Mouse (Mus musculus) MEL (cell line): Measurements from ENCODE around the gene Fkbp14. TPM values are rescaled to one million over a fixed set of nuclear protein-coding genes. Genes with fewer than 3 reads are reported as not detected.
A peak's percentile ranks its signal among the peaks of the same experiment; 100 is the strongest.

ENCODE experiments used
- DNase-seq: peaks from one replicate; pipeline ENCODE4 v3.0.0; 2011; ENCODE audit warnings: low read depth, low spot score
- H3K27ac ChIP-seq: 2 replicates; pipeline ENCODE4 v1.5.1; 2012; ENCODE audit warnings: low read depth, mild to moderate bottlenecking, control low read depth, low read length, moderate library complexity; ENCODE audit not compliant: control insufficient read depth
- H3K27me3 ChIP-seq, 2 experiments: fragments of 150-350 bp in 1 of 2; sonication (generic) in 1 of 2; 2 replicates each; pipeline ENCODE4 v1.6.1; 2012; ENCODE audit warnings: low read length in 2 of 2, mild to moderate bottlenecking in 2 of 2, improper control_type of control experiment in 1 of 2, moderate library complexity in 1 of 2; ENCODE audit not compliant: insufficient read depth in 2 of 2, control insufficient read depth in 1 of 2
- H3K36me3 ChIP-seq, 2 experiments: 2 replicates each; pipeline ENCODE4 v1.6.1; 2012 to 2014; ENCODE audit warnings: low read length in 2 of 2, improper control_type of control experiment in 1 of 2, inconsistent platforms in 1 of 2, mild to moderate bottlenecking in 1 of 2; ENCODE audit not compliant: insufficient read depth in 2 of 2, control insufficient read depth in 1 of 2
- H3K4me1 ChIP-seq, 2 experiments: fragments of 150-350 bp in 1 of 2; sonication (generic) in 1 of 2; 2 replicates each; pipeline ENCODE4 v1.6.1; 2012; ENCODE audit warnings: low read length in 2 of 2, improper control_type of control experiment in 1 of 2, mild to moderate bottlenecking in 1 of 2; ENCODE audit not compliant: insufficient read depth in 2 of 2, control insufficient read depth in 1 of 2
- H3K4me3 ChIP-seq, 2 experiments: fragments of 150-350 bp in 1 of 2; sonication (generic) in 1 of 2; 2 replicates each; pipeline ENCODE4 v1.5.1; 2012; ENCODE audit warnings: low read depth in 2 of 2, low read length in 2 of 2, mild to moderate bottlenecking in 2 of 2, moderate library complexity in 2 of 2, control low read depth in 1 of 2, improper control_type of control experiment in 1 of 2; ENCODE audit not compliant: control insufficient read depth in 1 of 2, insufficient read depth in 1 of 2
- H3K79me2 ChIP-seq: 2 replicates; pipeline ENCODE4 v1.6.1; 2012; ENCODE audit warnings: mild to moderate bottlenecking, low read length, moderate library complexity; ENCODE audit not compliant: control insufficient read depth, poor library complexity, insufficient read depth
- H3K9ac ChIP-seq: 2 replicates; pipeline ENCODE4 v1.6.1; 2012; ENCODE audit warnings: low read depth, mild to moderate bottlenecking, control low read depth, low read length, moderate library complexity; ENCODE audit not compliant: control insufficient read depth, poor library complexity, severe bottlenecking
- H3K9me3 ChIP-seq: fragments of 150-350 bp; sonication (generic); replicated peaks from 2 replicates; pipeline ENCODE4 v1.6.1; 2012; ENCODE audit warnings: mild to moderate bottlenecking, low read length, improper control_type of control experiment, moderate library complexity; ENCODE audit not compliant: insufficient read depth
- CHD1 ChIP-seq: IDR thresholded peaks from 2 replicates; pipeline ENCODE4 v1.6.1; 2012; ENCODE audit warnings: low read depth, mild to moderate bottlenecking, inconsistent platforms, low read length, improper control_type of control experiment
- CTCF ChIP-seq, 3 experiments: IDR thresholded peaks in 2 of 3; conservative IDR thresholded peaks in 1 of 3; 2 replicates each; pipeline ENCODE4 v1.5.1; 2011 to 2012; ENCODE audit warnings: low read length in 3 of 3, low read depth in 2 of 3, mild to moderate bottlenecking in 2 of 3, improper control_type of control experiment in 1 of 3, inconsistent platforms in 1 of 3, mixed read lengths in 1 of 3, moderate library complexity in 1 of 3; ENCODE audit not compliant: control insufficient read depth in 1 of 3, insufficient read depth in 1 of 3, poor library complexity in 1 of 3, severe bottlenecking in 1 of 3
- E2F4 ChIP-seq: IDR thresholded peaks from 2 replicates; pipeline ENCODE4 v1.6.1; 2011; ENCODE audit warnings: low read depth, low read length, improper control_type of control experiment, borderline replicate concordance
- ETS1 ChIP-seq: IDR thresholded peaks from 2 replicates; pipeline ENCODE4 v1.6.1; 2012; ENCODE audit warnings: low read depth, mild to moderate bottlenecking, inconsistent platforms, low read length, improper control_type of control experiment, moderate library complexity
- GABPA ChIP-seq: IDR thresholded peaks from 2 replicates; pipeline ENCODE4 v1.6.1; 2012; ENCODE audit warnings: low read depth, mild to moderate bottlenecking, inconsistent platforms, low read length, improper control_type of control experiment, moderate library complexity
- MAFK ChIP-seq: IDR thresholded peaks from 2 replicates; pipeline ENCODE4 v1.6.1; 2011; ENCODE audit warnings: low read depth, mild to moderate bottlenecking, low read length, improper control_type of control experiment, borderline replicate concordance
- MEF2A ChIP-seq: IDR thresholded peaks from 2 replicates; pipeline ENCODE4 v1.6.1; 2014; ENCODE audit warnings: low read depth, mild to moderate bottlenecking, inconsistent platforms, low read length, improper control_type of control experiment; ENCODE audit not compliant: poor library complexity, insufficient replicate concordance, severe bottlenecking; ENCODE audit errors: extremely low read depth
- MXI1 ChIP-seq: IDR thresholded peaks from 2 replicates; pipeline ENCODE4 v1.6.1; 2011; ENCODE audit warnings: mild to moderate bottlenecking, low read depth, low read length, improper control_type of control experiment
- MYB ChIP-seq: IDR thresholded peaks from 2 replicates; pipeline ENCODE4 v1.6.1; 2011; ENCODE audit warnings: mild to moderate bottlenecking, low read depth, low read length, improper control_type of control experiment
- NELFE ChIP-seq: IDR thresholded peaks from 2 replicates; pipeline ENCODE4 v1.6.1; 2011; ENCODE audit warnings: low read depth, low read length, improper control_type of control experiment
- POLR2A ChIP-seq, 2 experiments: IDR thresholded peaks; 2 replicates each; pipeline ENCODE4 v1.6.1; 2011 to 2012; ENCODE audit warnings: low read length in 2 of 2, mild to moderate bottlenecking in 2 of 2, control low read depth in 1 of 2, improper control_type of control experiment in 1 of 2, low read depth in 1 of 2, moderate library complexity in 1 of 2; ENCODE audit not compliant: control insufficient read depth in 1 of 2, insufficient read depth in 1 of 2, poor library complexity in 1 of 2
- RAD21 ChIP-seq: IDR thresholded peaks from 2 replicates; pipeline ENCODE4 v1.6.1; 2011; ENCODE audit warnings: mild to moderate bottlenecking, low read depth, low read length, improper control_type of control experiment
- SMC3 ChIP-seq: IDR thresholded peaks from 2 replicates; pipeline ENCODE4 v1.6.1; 2011; ENCODE audit warnings: low read depth, low read length, improper control_type of control experiment
- TAL1 ChIP-seq: IDR thresholded peaks from 2 replicates; pipeline ENCODE4 v1.6.1; 2012; ENCODE audit warnings: mild to moderate bottlenecking, inconsistent platforms, low read length, moderate library complexity, mixed read lengths
- USF1 ChIP-seq: IDR thresholded peaks from 2 replicates; pipeline ENCODE4 v1.6.1; 2014; ENCODE audit warnings: low read depth, mild to moderate bottlenecking, inconsistent platforms, low read length, improper control_type of control experiment, moderate library complexity
- USF2 ChIP-seq, 2 experiments: IDR thresholded peaks; 2 replicates each; pipeline ENCODE4 v1.6.1; 2011 to 2012; ENCODE audit warnings: improper control_type of control experiment in 2 of 2, low read length in 2 of 2, borderline replicate concordance in 1 of 2, inconsistent platforms in 1 of 2, low read depth in 1 of 2, mild to moderate bottlenecking in 1 of 2; ENCODE audit not compliant: insufficient read depth in 1 of 2
- ZC3H11A ChIP-seq: IDR thresholded peaks from 2 replicates; pipeline ENCODE4 v1.6.1; 2012; ENCODE audit warnings: low read depth, mild to moderate bottlenecking, inconsistent platforms, low read length, improper control_type of control experiment
- ZKSCAN1 ChIP-seq: IDR thresholded peaks from 2 replicates; pipeline ENCODE4 v1.6.1; 2012; ENCODE audit warnings: low read depth, mild to moderate bottlenecking, inconsistent platforms, low read length, improper control_type of control experiment, moderate library complexity
- polyA plus RNA-seq, 2 experiments: library from polyadenylated mRNA; stranded (reverse) in 1 of 2; unstranded in 1 of 2; fragments of >175 nt in 1 of 2; fragments of >200 nt in 1 of 2; gene quantifications; 2 replicates each; pipeline versions ENCODE4 v1.2.1 to v1.2.4; 2012; ENCODE audit warnings: low replicate concordance in 2 of 2, low read depth in 1 of 2; ENCODE audit not compliant: insufficient read length in 2 of 2, insufficient read depth in 1 of 2, missing spikeins in 1 of 2
- total RNA-seq: library from RNA; depleted of rRNA; stranded (reverse); fragments of 300-350 nt; gene quantifications from 2 replicates; pipeline ENCODE4 v1.2.3, GENCODE M21; 2012

Fkbp14 gene
- total and polyA plus RNA-seq, 3 experiments: 1.5 to 1.8 TPM; not detected in 1

GRCm38 (mm10) chr6:54631462-54631861, 34.4 kb upstream of the Fkbp14 start:
- H3K36me3 ChIP-seq: no peaks in the 10 kb centered on the region; a peak in 1 of 4 replicates

DNA sequence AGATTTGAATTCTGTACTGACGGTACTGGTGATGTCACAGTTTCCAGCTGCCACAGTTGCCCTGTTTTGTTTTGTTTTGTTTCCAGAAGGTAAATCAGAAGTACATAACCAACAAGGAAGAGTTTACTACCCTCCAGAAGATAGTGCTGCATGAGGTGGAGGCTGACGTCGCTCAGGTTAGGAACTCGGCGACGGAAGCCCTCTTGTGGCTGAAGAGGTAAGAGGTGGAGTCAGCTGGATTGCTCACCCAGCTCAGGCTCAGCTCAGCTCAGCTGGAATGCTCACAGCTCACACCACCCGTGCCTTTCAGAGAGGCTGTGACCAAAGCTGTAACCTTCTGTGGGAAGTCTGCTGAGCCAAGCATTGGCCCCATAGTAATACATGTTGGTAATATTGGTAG, 32.6 kb upstream of the Fkbp14 start:
- Histone ChIP-seq H3K9ac (no peak overlapping the region), H3K9me3 (no peaks in the 10 kb centered on the region), H3K27me3 (no peaks in the 10 kb centered on the region), H3K27ac (no peak overlapping the region), H3K79me2 (no peaks in the 10 kb centered on the region), H3K4me1 (no peaks in the 10 kb centered on the region), H3K4me3 (no peak overlapping the region), H3K36me3 (no peaks in the 10 kb centered on the region; a peak in 1 of 4 replicates)
- TF ChIP-seq ZKSCAN1: no peak
- TF ChIP-seq CTCF (IDR thresholded peaks at IDR 0.05 in 2 of 3, conservative IDR thresholded peaks at IDR 0.05 in 1 of 3; ENCODE audit: control insufficient read depth in 1 of 3, insufficient read depth in 1 of 3, low read depth in 2 of 3, low read length in 3 of 3, poor library complexity in 1 of 3, severe bottlenecking in 1 of 3): peak in 2 of 3 experiments; percentile 7 to 12; a peak in 1 of 6 replicates
- TF ChIP-seq GABPA: no peak
- no peak for DNase-seq

More at GRCm38 (mm10) chr6:54631462-54631861, 34.4 kb upstream of the Fkbp14 start:
- Histone ChIP-seq H3K9ac (no peak overlapping the region), H3K4me3 (no peak overlapping the region), H3K4me1 (no peaks in the 10 kb centered on the region), H3K27me3 (no peaks in the 10 kb centered on the region), H3K27ac (no peak overlapping the region), H3K79me2 (no peaks in the 10 kb centered on the region), H3K9me3 (no peaks in the 10 kb centered on the region)
- no peak for TF ChIP-seq ZC3H11A
- no peak for TF ChIP-seq MXI1
- no peak for TF ChIP-seq ETS1
- no peak for TF ChIP-seq NELFE
- TF ChIP-seq USF2 (IDR thresholded peaks at IDR 0.05; ENCODE audit: borderline replicate concordance in 1 of 2, insufficient read depth in 1 of 2, low read depth in 1 of 2, low read length in 2 of 2): no peak
- no peak for TF ChIP-seq USF1
- TF ChIP-seq MAFK: no peak
- TF ChIP-seq MEF2A: no peak
- no peak for TF ChIP-seq TAL1
- no peak for TF ChIP-seq ZKSCAN1
- no peak for TF ChIP-seq E2F4
- peak; percentile 22; the same call in 1 of the 2 replicates for TF ChIP-seq SMC3
- TF ChIP-seq POLR2A (IDR thresholded peaks at IDR 0.05; ENCODE audit: control insufficient read depth in 1 of 2, insufficient read depth in 1 of 2, low read depth in 1 of 2, low read length in 2 of 2, poor library complexity in 1 of 2): no peak
- peak in 1 of 3 experiments; percentile 38; a peak in 2 of 6 replicates for TF ChIP-seq CTCF (IDR thresholded peaks at IDR 0.05 in 2 of 3, conservative IDR thresholded peaks at IDR 0.05 in 1 of 3; ENCODE audit: control insufficient read depth in 1 of 3, insufficient read depth in 1 of 3, low read depth in 2 of 3, low read length in 3 of 3, poor library complexity in 1 of 3, severe bottlenecking in 1 of 3)
- TF ChIP-seq MYB: no peak
- TF ChIP-seq CHD1: no peak
- TF ChIP-seq RAD21: peak; percentile 10; the same call in 1 of the 2 replicates
- DNase-seq: no peak
